Mouse (Mus musculus) embryonic facial prominence, embryonic 14.5 days (tissue): ENCODE results near the gene Mymk. TPM values are rescaled to one million over a fixed set of nuclear protein-coding genes. Genes with fewer than 3 reads are reported as not detected.

Experiments
- ATAC-seq: fragments of 200-750 bp; cut with Nextera tagmentation; 2 replicates; pipeline ENCODE4 v1.8.0; 2017; ENCODE audit warnings: low read depth, moderate number of reproducible peaks, moderate TSS enrichment
- DNase-seq: peaks from one replicate; pipeline ENCODE4 v3.0.0-alpha.2; 2015; ENCODE audit warnings: low spot score
- H3K27ac ChIP-seq: fragments of 300-500 bp; sonication (generic); replicated peaks from 2 replicates; pipeline ENCODE4 v1.5.1; 2014; ENCODE audit warnings: low read depth, mild to moderate bottlenecking, low read length, moderate library complexity
- H3K27me3 ChIP-seq: fragments of 300-500 bp; sonication (generic); replicated peaks from 2 replicates; pipeline ENCODE4 v1.6.1; 2014; ENCODE audit warnings: low read length; ENCODE audit not compliant: control insufficient read depth, insufficient read depth
- H3K36me3 ChIP-seq: fragments of 300-500 bp; sonication (generic); 2 replicates; pipeline ENCODE4 v1.6.1; 2014; ENCODE audit warnings: low read length, mixed read lengths; ENCODE audit not compliant: control insufficient read depth, insufficient read depth
- H3K4me1 ChIP-seq: fragments of 300-500 bp; sonication (generic); 2 replicates; pipeline ENCODE4 v1.6.1; 2014; ENCODE audit warnings: antibody characterized with exemption, low read length; ENCODE audit not compliant: control insufficient read depth, insufficient read depth
- H3K4me2 ChIP-seq: fragments of 300-500 bp; sonication (generic); 2 replicates; pipeline ENCODE4 v1.6.1; 2014; ENCODE audit warnings: low read depth, mild to moderate bottlenecking, low read length, moderate library complexity, mixed read lengths
- H3K4me3 ChIP-seq: fragments of 300-500 bp; sonication (generic); 2 replicates; pipeline ENCODE4 v1.5.1; 2014; ENCODE audit warnings: low read depth, mild to moderate bottlenecking, low read length
- H3K9ac ChIP-seq: fragments of 300-500 bp; sonication (generic); 2 replicates; pipeline ENCODE4 v1.6.1; 2014; ENCODE audit warnings: low read depth, mild to moderate bottlenecking, low read length, moderate library complexity, mixed read lengths
- H3K9me3 ChIP-seq: fragments of 300-500 bp; sonication (generic); 2 replicates; pipeline ENCODE4 v1.6.1; 2016; ENCODE audit warnings: low read length; ENCODE audit not compliant: control insufficient read depth
- WGBS: fragments of 180-500 bp; shearing (Covaris S2); extraction: QIAGEN DNeasy Blood & Tissue Kit; methylation state at CpG from one replicate; pipeline ENCODE4 v1.1.7; 2014; 5-methylcytosine and 5-hydroxymethylcytosine counted together
- polyA plus RNA-seq: library from polyadenylated mRNA; unstranded; fragments of >200 nt; fragmentation: Nextera tagmentation; extraction: Ambion mirVana; gene quantifications from 2 replicates; pipeline ENCODE4 v1.2.1, GENCODE M21; 2014

The Mymk gene
- polyA plus RNA-seq, 1 experiment from 2014 or later = 111 TPM

DNA sequence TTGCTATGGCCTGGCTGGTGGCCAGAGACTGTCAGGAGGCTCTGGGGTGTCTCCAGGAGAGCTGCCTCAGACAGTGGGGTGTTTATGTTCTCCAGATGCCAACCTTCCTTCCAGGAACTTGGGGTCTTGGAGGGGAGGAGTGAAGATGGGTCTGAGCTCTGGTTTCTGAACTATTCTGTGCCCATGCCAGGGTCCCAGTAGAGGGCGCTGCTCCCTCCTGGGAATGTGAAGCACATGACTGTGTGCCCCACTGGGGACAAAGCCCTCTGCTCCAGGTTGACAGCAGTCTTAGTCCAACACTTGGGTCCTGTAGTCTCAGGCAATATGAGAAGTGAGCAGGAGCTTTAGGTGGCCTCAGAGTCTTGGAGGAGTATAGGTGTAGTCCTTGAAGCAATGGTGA, 32.7 kb downstream of the Mymk start:
- no peak overlapping the region for H3K9ac ChIP-seq
- H3K4me3 ChIP-seq = no peak overlapping the region
- 15% methylated on average over 1 of the region's 1 CpGs for WGBS
- no peak for DNase-seq
- no peaks in the 10 kb centered on the region for H3K4me1 ChIP-seq
- no peaks in the 10 kb centered on the region for H3K9me3 ChIP-seq
- no peak overlapping the region for H3K27ac ChIP-seq
- no peaks in the 10 kb centered on the region for H3K36me3 ChIP-seq
- H3K27me3 ChIP-seq = no peaks in the 10 kb centered on the region; the same call in 1 of the 2 replicates
- no peak overlapping the region for H3K4me2 ChIP-seq
- ATAC-seq = no peak

DNA sequence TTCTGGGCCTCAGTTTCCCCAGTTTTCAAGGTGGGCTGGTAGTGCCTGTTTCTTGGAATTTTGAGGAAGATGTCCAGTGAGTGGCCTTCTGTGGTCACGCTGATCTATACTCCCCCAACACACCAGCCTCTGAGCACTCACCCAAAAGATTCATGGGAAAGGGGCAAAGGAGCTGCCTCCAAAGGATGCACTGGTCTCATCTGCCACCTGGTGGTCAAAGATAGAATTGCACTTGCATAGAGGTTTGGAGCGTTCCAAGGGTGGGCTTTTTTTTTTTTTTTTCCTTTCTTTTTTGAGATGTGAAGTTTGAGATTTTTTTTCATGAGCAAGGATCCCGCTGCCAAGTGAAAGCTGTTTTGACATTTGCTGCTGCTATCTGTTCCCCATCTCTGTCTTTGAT, 33.4 kb downstream of the Mymk start:
- H3K9me3 ChIP-seq = no peaks in the 10 kb centered on the region
- H3K4me1 ChIP-seq = no peaks in the 10 kb centered on the region
- ATAC-seq (0 out of 2 replicates have a peak, but pooled peaks have one; percentile 51), DNase-seq (peak; percentile 82)
- no peaks in the 10 kb centered on the region; the same call in 1 of the 2 replicates for H3K27me3 ChIP-seq
- H3K27ac ChIP-seq = no peak overlapping the region
- H3K4me3 ChIP-seq = no peak overlapping the region
- 1% methylated on average over 3 of the region's 3 CpGs for WGBS
- H3K36me3 ChIP-seq = no peaks in the 10 kb centered on the region
- H3K4me2 ChIP-seq = no peak overlapping the region
- no peak overlapping the region for H3K9ac ChIP-seq

DNA sequence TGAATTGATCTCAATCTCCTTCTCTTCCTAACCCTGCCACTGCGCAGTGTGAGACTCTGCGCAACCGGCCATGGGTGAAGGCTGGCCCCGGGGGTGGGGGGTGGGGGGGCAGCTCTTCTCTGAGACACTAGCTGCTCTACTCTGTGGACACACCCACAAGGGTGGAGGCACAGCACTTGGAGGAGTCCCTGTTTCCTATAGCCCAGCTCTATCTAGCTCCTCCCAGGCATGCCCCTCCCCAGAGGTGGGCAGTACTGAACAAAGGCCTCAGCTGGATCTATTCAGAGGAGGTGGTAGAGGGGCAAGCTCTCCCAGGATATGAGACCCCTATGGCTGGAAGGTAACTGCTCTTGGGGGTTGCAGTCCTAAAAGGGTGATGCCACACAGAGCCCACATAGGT, 35.0 kb downstream of the Mymk start:
- Histone ChIP-seq H3K27me3 (no peaks in the 10 kb centered on the region; the same call in 1 of the 2 replicates), H3K9me3 (no peaks in the 10 kb centered on the region), H3K9ac (no peak overlapping the region), H3K4me3 (no peak overlapping the region), H3K27ac (no peak overlapping the region), H3K4me1 (no peaks in the 10 kb centered on the region), H3K4me2 (no peak overlapping the region), H3K36me3 (no peaks in the 10 kb centered on the region)
- WGBS = 50% methylated on average over 4 of the region's 4 CpGs
- no peak for ATAC-seq
- no peak for DNase-seq

DNA sequence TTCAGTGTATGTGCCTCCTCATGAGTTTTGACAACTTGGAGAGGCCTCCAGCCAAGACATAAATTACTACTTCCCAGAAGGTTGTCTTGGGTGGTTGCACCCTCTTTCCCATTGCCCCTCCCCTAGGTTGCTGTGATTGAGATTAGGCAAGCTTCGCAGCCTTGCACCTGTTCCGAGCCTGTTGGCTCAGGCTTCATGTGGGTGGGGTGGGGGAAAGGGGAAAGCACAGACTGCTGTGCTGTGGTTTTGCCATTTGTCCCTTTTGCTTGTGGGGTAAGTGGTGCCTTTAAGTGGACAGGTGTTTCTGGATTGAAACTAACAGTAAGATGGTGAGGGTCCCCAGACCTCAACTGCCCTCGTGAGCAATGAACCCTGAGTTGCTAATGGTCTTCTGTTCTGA, 36.0 kb downstream of the Mymk start:
- Histone ChIP-seq H3K4me2 (no peak overlapping the region), H3K27ac (no peak overlapping the region), H3K4me3 (no peak overlapping the region), H3K27me3 (no peaks in the 10 kb centered on the region; the same call in 1 of the 2 replicates), H3K9ac (no peak overlapping the region), H3K4me1 (no peaks in the 10 kb centered on the region), H3K36me3 (no peaks in the 10 kb centered on the region), H3K9me3 (no peaks in the 10 kb centered on the region)
- WGBS = 77% methylated on average over 3 of the region's 3 CpGs
- DNase-seq (no peak), ATAC-seq (no peak)

DNA sequence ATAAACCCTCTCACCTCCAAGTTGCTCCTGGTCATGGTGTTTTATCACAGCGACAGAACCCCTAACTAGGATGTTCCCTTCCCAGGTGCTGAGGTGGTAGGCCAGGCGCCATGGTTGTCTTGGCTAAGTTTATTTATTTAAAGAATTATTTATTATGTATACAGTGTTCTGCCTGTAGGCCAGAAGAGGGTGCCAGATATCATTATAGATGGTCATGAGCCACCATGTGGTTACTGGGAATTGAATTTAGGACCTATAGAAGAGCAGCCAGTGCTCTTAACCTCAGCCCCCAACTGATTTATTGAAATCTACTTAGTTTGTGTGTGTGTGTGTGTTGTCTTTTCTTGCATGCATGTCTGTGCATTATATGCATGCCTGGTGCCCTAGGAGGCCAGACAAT, 39.6 kb downstream of the Mymk start:
- DNase-seq (no peak), ATAC-seq (no peak)
- Histone ChIP-seq H3K27me3 (no peaks in the 10 kb centered on the region), H3K27ac (no peak overlapping the region), H3K36me3 (no peaks in the 10 kb centered on the region), H3K4me3 (no peak overlapping the region), H3K9ac (no peak overlapping the region), H3K4me2 (no peak overlapping the region), H3K4me1 (no peaks in the 10 kb centered on the region), H3K9me3 (no peaks in the 10 kb centered on the region)
- WGBS = 77% methylated on average over 2 of the region's 2 CpGs

DNA sequence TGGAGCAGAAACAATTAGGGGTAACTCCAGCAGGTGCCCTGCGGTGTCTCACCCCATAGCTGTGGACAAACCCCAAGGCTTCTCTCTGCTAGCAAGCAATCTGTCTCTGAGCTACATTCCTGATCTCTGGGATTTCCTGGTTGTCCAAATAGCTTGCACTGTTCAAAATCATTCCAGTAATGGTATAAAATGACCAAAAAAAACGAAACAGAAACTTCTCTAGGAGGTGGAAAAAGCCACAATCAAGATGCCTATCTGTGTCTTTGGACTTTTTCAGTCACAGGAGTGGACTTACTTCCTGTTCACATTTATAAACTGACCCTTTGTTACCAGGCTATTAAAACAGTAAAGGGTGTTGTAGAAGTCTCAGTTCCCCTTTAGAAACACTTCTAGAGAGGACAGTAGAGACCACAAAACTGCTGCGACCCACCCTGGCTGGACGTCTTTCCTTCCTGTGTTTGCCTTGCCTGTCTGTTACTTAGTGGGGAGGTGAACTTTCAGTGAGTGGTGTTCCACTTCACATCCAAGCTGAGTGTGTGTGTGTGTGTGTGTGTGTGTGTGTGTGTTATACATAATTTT, 43.5 kb downstream of the Mymk start:
- Histone ChIP-seq H3K9me3 (no peaks in the 10 kb centered on the region), H3K4me1 (no peaks in the 10 kb centered on the region), H3K36me3 (no peaks in the 10 kb centered on the region), H3K4me3 (peak overlapping the region; percentile 28; the same call in 1 of the 2 replicates), H3K9ac (peak overlapping the region; percentile 34; the same call in 1 of the 2 replicates), H3K27me3 (no peaks in the 10 kb centered on the region), H3K4me2 (peak overlapping the region; percentile 60; the same call in 1 of the 2 replicates), H3K27ac (no peak overlapping the region)
- ATAC-seq (no peak), DNase-seq (no peak)
- 64% methylated on average over 4 of the region's 4 CpGs for WGBS

DNA sequence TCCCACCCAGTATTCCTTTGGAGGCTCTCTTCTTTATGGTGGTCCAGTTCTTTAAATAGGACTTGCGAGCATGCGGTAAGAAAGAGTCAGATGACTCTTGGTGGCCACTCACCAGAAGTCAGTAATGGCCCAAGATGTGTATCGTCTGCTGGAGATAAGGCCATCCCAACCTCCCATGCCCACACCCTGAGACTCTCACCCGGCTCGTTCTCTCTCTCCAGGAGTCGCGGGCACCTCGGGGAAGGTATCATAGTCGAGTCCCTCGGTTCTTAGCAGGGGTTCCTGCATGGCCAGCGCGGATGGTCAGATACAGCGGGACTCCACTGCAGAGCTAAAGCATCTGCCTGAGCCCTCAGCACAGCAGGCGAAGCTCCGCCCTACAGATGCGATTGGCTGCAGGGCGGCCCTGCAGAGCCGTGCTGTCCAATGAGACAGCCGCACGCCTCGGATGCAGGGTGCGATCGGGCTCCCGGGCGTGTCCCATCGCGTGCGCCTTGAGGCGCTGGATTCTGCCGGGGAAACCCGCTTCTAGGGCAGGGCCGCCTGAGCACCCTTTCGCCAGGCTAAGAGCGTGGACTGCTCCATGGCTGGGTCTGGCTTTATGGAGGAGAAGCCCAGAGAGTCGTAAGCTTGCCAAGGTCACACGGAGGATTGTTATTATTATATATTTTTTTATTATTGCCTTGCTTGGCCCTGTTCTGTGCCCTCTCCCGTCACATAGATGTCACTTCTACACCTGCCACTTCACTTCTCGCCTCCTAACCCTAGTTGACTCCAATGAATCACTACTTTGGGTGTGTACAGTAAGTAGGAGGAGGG, 44.2 kb downstream of the Mymk start, which contains the start of gene Slc2a6:
TSS of gene Slc2a6 (minus strand) at position 381 of the 819 bp plus-strand sequence.
- Histone ChIP-seq H3K9me3 (no peaks in the 10 kb centered on the region), H3K4me2 (peak within 1 kb of the TSS; percentile 60), H3K9ac (peak within 1 kb of the TSS; percentile 34), H3K27me3 (no peaks in the 10 kb centered on the region), H3K27ac (no peak within 1 kb of the TSS), H3K36me3 (no peaks in the 10 kb centered on the region), H3K4me1 (no peaks in the 10 kb centered on the region), H3K4me3 (peak within 1 kb of the TSS; percentile 28)
- 3% methylated on average over 38 of the region's 38 CpGs for WGBS
- peak; percentile 99 for ATAC-seq
- DNase-seq = peak; percentile 94

DNA sequence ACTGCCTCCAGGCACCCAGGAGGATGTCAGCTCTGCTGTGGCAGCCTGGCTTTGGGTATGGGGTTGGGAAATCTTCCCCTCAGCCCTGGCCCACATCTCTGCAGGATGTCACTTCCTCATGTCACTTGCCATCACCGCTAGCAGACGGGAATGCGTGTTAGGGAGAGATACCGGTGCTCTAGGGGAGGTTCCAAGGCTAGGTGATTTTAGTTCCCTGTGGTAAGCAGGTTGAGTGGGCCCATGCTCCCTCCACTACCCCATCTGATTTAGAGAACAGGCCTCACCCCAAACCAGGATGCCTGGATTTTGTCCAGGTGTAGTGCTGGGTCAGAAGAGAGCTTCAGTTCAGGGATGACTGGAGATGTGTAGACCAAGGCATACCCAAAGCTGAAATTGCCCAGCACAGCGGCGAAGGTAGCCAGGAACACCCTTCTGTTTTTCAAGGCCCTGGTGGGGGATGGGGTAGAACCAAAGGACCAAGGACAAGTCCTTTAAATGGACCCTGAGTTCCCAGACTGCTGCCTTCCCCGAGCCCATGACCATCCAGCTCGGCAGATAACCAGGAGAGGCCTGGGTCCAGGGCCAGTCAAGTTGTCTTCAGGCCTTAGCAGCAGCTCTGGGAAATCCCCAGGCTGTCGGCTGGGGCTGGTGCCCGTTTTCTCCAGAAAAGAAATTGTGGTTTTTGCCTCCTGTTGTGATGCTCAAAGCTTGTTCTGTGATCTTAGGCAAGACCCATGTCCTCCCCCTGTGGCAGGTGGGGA, 44.9 kb downstream of the Mymk start:
- Histone ChIP-seq H3K9ac (no peak overlapping the region), H3K9me3 (no peaks in the 10 kb centered on the region), H3K4me3 (no peak overlapping the region), H3K27ac (no peak overlapping the region), H3K4me2 (peak overlapping the region; percentile 60), H3K36me3 (no peaks in the 10 kb centered on the region), H3K4me1 (no peaks in the 10 kb centered on the region), H3K27me3 (no peaks in the 10 kb centered on the region)
- ATAC-seq (no peak), DNase-seq (no peak)
- 68% methylated on average over 10 of the region's 10 CpGs for WGBS
